Mouse (Mus musculus) myocyte (in vitro differentiated cells): ENCODE results near the gene Mrps16.

ENCODE experiments used
- E2F4 ChIP-seq: IDR thresholded peaks from one replicate; pipeline ENCODE4 v1.6.1; 2011; ENCODE audit warnings: mild to moderate bottlenecking, control low read depth, moderate library complexity; ENCODE audit not compliant: insufficient read depth
- POLR2A ChIP-seq: IDR thresholded peaks from one replicate; pipeline ENCODE4 v1.6.1; 2011; ENCODE audit warnings: low read depth, mild to moderate bottlenecking, control low read depth, moderate library complexity; ENCODE audit not compliant: insufficient read length
- USF1 ChIP-seq: IDR thresholded peaks from one replicate; pipeline ENCODE4 v1.6.1; 2011; ENCODE audit warnings: low read depth, mild to moderate bottlenecking, control low read depth, moderate library complexity

- no peak for TF ChIP-seq POLR2A
- no peak for TF ChIP-seq E2F4
- no peak for TF ChIP-seq USF1
Observed at GRCm38 (mm10) chr14:20379087-20379640, 14.3 kb downstream of the Mrps16 start.
